Mouse (Mus musculus) kidney, adult 8-10 months (tissue): ENCODE measurements at regions not wholly inside any gene's neighbourhood (a gene's known extent, or its start where the extent isn't known, plus 50 kb on each side); places are given as distances from the start of the nearest gene placed in this dataset.

Experiments used
- DNase-seq, 2 experiments: peaks; one replicate each; pipeline ENCODE4 v3.0.0; 2022

- no peak for DNase-seq
Measured at GRCm38 (mm10) chr3:38820787-38821186, 66.0 kb upstream of the Fat4 start.

DNA sequence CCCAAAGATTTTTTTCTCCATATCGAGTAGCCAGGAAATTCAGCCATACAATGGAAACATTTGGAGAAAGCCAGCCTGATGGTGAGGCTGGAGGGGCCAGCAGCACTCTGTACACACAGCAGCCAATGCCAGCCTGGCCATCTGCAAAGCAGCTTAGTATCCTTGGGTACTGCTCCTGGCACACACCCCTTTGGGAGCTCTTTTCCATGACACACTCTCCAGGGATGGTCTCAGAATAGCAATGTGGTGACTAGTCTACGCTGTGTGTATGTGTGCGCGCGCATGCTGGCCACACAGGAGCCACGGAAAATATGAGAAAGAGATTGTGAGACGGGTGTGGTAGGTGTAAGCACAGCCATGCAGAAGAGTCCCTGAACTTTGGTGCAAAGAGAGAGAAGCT, 66.4 kb upstream of the Fat4 start:
- no peak for DNase-seq

DNA sequence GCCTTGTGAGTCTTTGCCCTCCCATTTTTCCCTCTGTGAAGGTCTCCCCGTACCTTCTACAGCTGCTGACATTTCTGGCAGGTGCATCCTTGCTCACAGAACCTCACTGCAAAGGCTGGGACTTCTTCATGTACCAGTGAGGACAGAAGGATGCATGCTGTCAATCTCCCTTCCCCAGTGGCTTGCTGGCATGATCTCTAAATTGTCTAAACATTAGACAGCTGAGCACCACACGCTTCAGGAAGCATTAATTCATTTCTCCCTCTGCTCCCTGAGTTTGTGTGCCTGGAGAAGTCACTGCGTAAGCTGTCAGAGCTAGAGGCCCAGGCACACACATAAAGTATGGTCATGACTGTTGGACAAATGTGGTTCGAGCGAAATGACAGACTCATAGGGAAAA, 69.1 kb upstream of the Fat4 start:
- no peak for DNase-seq

DNA sequence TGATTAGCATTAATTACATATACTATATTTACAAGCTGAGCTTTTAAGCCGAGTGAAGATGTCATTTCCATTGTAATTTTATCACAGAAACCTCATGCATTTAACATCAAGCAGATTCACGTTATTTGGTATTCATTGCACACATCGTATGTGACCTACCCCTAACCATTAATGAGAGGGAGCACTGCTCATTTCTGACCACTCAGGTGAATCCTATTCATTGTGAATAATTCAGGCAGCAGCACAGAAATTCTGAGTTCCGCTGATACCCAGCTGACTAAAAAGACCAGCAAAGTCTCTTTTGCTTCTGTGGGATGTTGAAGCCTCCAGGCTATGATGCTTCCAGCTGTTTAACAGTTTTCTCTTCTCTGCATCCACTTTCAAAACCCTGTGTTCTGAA, 74.3 kb upstream of the Fat4 start:
- no peak for DNase-seq

DNA sequence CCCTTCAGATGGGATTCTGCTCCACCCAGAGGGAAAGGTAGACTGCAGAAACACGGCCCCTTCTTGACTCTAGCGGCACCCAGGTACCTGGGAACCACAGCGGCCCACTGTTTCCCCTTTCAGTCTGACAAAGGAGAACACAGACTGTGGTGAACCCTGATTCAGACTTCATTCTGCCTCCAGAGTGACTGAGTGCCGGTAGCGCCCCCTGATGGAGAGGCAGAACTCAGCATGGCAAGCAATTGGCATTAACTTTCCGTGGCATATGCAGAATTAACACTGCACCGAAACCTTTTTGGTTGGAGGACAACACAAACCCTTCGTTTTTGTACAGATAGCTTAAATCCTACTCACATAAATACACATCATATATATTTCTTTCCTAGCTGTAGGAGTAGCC, 75.1 kb upstream of the Fat4 start:
- no peak for DNase-seq

DNA sequence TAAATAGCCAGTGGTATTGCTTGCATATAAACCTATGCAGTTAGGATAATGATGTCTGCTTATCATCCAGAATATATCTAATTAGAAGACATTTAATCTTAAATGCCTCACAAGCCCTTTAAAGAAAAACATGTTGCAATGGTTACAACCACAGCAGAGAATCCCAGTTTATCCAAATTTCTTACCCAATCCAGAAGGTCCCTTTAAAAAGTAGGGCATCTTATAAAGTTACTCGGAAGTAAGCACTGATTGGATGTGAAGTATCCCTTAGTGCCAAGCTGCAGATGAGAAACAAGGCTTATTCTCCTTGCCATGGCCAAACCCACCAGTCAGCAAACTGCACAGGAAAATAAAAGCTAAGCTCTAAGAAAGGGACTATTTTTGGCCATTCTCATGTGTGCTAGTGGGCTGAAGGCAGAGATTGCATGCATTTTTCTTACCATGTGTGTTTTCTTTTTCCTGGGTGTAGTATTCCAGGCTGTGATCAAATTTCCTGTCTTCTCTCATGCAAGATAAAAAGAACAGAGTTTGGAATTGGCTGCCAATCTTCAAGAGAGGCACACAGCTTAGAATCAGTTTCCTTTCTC, 80.2 kb upstream of the Fat4 start:
- DNase-seq = no peak

DNA sequence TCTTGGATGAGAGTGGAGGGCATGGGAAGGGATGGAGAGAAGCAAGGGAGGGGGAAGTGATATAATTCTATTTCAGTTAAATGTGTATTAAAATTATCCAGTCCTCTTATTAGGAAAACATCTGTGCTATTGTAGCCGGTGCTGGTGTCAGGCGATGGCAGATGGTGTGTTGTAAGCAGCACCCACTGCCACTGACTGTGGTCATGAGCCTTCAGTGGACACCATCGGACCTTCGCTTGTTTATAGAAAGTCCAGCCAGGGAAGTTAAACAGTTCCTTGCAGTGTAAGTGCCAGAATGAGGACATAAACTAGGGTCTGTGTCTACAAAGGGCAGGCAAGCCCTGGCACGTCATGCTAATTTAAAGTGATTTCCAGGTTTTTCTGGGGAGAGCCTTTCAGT, 80.7 kb upstream of the Fat4 start:
- DNase-seq = no peak

DNA sequence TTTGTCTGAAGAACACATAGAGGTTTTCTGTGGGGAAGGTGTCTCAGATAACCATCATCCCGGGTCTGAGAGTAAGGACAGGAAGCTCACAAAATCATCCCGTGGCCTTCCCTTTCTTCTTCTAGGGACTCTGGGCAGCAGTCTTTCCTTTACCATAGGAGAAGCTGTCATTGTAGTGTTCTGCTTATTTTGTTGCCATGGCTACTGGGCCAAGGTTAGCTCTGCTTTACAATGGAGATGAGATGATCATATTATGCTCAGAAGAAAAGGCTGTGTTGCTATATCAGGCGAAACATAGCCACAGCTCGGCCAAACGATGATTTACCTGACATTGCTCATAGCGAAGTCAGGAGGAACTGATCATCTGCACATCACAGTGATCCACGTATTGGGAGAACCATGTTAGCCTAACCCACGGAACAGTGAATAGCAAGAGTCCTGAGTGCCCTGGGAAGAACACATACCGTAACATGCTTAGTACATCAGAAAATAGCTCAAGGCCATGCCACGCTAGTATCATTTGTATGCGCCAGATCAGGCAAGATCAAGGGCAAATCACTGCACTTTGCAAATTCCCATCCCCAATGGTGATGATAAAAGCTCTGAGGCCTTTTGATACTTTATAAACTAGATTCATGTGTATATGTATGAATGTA, 91.0 kb upstream of the Fat4 start:
- no peak for DNase-seq

- no peak for DNase-seq
Measured at GRCm38 (mm10) chr3:38793221-38793620, 93.5 kb upstream of the Fat4 start.

GRCm38 (mm10) chr3:38788751-38789150, 98.0 kb upstream of the Fat4 start:
- no peak for DNase-seq

GRCm38 (mm10) chr3:38783711-38784110, 103.0 kb upstream of the Fat4 start:
- no peak for DNase-seq

GRCm38 (mm10) chr3:38783051-38783450, 103.7 kb upstream of the Fat4 start:
- DNase-seq = no peak

DNA sequence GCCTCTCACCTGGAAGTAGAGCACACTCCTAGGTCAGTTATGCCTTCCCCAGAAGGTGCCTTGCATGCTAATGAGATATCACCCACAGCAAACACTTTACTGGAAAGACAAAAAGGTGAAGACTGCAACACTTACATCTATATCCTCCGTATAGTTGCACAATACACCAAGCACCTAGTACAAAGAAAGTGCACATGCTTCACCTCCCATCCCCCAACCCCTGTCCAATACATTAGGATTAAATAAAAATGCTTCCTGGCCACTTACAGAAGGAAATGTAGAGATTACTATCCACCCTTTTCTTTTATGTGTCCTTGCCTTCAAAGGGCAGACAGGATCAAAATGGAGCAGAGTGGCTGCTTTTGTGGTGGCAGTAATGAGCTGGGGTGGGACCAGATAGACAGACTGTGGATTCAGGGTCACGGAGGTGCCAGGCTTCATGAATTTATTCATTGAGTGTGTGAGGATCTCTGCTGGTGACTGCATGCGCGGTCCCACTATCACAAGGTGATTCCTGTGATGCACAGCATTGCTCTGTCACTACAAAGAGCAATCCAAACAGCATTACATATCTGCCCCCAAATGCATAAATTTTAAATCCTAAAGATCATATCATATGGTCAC, 109.9 kb upstream of the Fat4 start:
- DNase-seq = no peak

- no peak for DNase-seq
Measured at GRCm38 (mm10) chr3:38754632-38755123, 132.1 kb upstream of the Fat4 start.

- no peak for DNase-seq
Measured at GRCm38 (mm10) chr3:38753446-38754205, 133.1 kb upstream of the Fat4 start.

- DNase-seq = no peak
Measured at GRCm38 (mm10) chr3:38742155-38742554, 144.6 kb upstream of the Fat4 start.

DNA sequence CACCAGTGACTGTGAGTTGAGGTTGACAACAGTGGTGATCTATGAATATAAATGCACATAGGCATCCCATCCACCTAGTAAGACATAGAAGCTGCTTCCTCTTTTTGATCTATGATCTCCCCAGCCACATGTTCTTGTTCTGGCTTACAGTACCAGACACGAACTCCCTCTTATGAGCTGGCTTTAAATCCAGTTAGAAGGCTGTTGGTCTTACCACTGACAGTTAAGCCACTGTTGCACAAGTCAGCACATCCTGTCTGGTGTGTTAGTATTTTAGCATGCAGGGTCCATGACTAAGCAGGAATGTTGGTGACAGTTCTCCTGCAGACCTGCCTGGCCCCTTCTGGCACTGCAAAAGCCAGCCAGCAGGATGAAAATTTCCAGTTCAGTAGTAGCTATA, 164.1 kb upstream of the Fat4 start:
- no peak for DNase-seq

- DNase-seq = no peak
Measured at GRCm38 (mm10) chr3:38712078-38712873, 174.5 kb upstream of the Fat4 start.

GRCm38 (mm10) chr3:38711229-38711628, 175.5 kb upstream of the Fat4 start:
- no peak for DNase-seq

GRCm38 (mm10) chr3:38707891-38708290, 178.8 kb upstream of the Fat4 start:
- DNase-seq = no peak

- DNase-seq = no peak
Measured at GRCm38 (mm10) chr3:38699206-38699605, 187.5 kb upstream of the Fat4 start.

DNA sequence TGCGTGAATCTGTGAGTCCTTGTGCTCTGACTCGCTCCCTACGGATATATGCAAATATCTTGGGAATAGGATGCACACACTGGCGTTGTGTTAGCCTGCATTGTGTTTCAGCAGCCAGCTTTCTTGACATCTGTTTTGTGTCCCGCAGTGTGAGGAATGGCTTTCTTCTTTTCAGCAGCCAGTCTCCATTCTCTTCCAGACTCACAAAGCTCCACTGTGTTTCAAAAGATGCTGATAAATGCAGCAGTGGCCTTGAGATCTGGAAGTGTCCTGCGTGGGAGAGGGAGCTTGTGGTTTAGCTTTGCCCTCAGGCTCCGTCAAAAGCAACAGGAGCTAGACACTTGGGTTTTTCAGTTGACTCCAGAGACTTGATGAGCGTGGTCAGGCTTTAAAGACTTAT, 188.9 kb upstream of the Fat4 start:
- DNase-seq = no peak

DNA sequence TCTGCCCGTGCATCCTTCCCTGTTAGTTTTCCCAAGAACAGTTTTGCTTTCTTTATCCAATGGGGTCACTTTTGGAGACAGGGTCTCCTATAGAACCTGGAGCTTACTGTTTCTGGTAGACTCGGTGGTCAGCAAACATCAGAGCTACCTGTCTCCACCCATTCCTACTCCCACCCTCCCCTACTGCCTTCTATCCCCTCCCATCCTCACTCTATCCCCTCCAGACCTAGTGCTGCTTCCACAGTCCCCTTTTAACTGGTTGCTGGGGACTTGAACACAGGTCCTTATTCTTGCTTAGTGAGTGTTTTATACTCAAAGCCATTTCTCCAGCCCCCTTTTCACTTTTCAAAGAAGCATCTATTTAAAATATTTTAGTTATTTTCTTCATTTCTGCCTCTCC, 189.4 kb upstream of the Fat4 start:
- DNase-seq = no peak
